Mouse (Mus musculus): ENCODE data around the gene Cyp3a41a. TPM values are rescaled to one million over a fixed set of nuclear protein-coding genes. Genes with fewer than 3 reads are reported as not detected.
"Not testable (repeated sequence)": the region's sequence is repeated elsewhere in the genome, so short reads cannot be mapped to it uniquely, and the experiment has no call there.

Gene Cyp3a41a
- total RNA-seq (2021) (not detected), polyA plus RNA-seq (2012; rRNA removed) (0.26 TPM in 1 of 2 replicates, not detected in the other)
- long read RNA-seq: 0 reads

DNA sequence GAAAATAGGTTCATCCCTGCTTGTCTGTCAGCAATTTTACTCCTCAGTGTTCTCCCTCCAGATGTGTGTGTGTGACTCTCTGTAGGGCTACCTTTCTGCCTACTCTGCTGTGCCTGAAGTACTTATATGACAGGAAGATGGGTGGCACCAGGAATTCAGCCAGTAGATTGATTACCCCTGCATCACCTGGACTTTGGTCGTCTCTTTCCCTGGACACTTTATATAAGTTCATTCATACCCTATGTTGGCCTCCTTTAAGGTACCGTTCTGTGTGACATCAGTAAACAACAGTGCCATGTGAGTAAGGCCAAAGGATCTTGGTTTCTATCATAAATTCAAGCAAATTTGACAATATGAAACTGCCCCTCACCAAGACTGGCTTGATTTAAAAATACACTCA lies at the start of gene Cyp3a41a:
Gene Cyp3a41a (minus strand): TSS at position 101 of the 400 bp plus-strand sequence.
- DNase-seq; H3K79me2 ChIP-seq (replicated peaks; ENCODE audit: control insufficient read depth, insufficient read depth, low read length); H3K9ac ChIP-seq (ENCODE audit: low read depth, low read length); H3K36me3 ChIP-seq (ENCODE audit: control insufficient read depth, insufficient read depth, low read length); H3K4me1 ChIP-seq (ENCODE audit: control insufficient read depth, insufficient read depth, low read length); H3K27me3 ChIP-seq (ENCODE audit: control insufficient read depth, insufficient read depth, low read length); H3K4me3 ChIP-seq; H3K27ac ChIP-seq; intact Hi-C loops (cut with DNase I): not testable (repeated sequence)
- WGBS: 42% methylated on average over 1 of the region's 2 CpGs

DNA sequence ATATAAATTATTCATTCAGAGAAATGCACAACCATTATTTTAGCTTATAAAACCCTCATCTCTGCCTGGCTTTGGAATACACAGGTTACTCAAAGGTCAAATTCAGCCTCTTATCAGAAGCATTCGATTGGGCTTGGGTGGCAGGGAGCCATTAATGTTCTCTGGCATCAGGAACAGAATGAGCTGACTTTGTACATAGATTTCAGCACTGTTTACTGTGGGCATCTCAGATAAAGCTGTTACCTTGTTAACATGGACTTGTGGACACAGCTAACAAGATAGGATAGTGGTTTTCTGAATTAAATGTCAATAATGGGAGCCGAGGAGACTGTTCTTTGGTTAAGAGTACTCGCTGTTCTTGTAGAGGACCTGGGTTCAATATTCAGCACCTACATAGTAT lies 17.6 kb upstream of the Cyp3a41a start:
- WGBS: 66% methylated on average over 3 of the region's 3 CpGs
- H3K9ac ChIP-seq (ENCODE audit: low read depth, low read length); H3K4me3 ChIP-seq; H3K4me1 ChIP-seq (ENCODE audit: control insufficient read depth, insufficient read depth, low read length); H3K27me3 ChIP-seq (ENCODE audit: control insufficient read depth, insufficient read depth, low read length); H3K36me3 ChIP-seq (ENCODE audit: control insufficient read depth, insufficient read depth, low read length); DNase-seq; H3K27ac ChIP-seq; intact Hi-C loops (cut with DNase I); H3K79me2 ChIP-seq (replicated peaks; ENCODE audit: control insufficient read depth, insufficient read depth, low read length): not testable (repeated sequence)

DNA sequence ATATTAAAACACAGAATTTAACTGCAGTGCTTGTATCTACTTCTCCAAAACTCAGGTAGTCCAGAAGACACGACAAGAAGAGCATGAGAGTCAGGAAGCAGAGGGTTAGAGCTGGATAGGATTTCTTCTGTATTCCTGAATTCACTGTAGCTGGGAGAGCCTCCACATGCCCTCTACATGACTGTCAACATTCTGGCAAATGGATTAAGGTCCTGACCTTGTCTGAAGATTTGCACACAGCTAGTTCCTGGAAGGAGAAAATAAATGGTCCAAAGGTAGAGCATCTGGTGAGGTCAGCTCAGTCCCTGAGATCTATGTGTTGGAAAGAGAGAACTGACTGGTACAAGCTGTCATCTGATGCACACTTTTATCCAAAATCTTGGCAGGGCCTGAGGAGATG lies 5.6 kb downstream of the Cyp3a41a start:
- 18% methylated on average over 1 of the region's 1 CpGs for WGBS
- H3K4me1 ChIP-seq (ENCODE audit: control insufficient read depth, insufficient read depth, low read length); H3K27ac ChIP-seq; intact Hi-C loops (cut with DNase I); DNase-seq; H3K9ac ChIP-seq (ENCODE audit: low read depth, low read length); H3K4me3 ChIP-seq; H3K36me3 ChIP-seq (ENCODE audit: control insufficient read depth, insufficient read depth, low read length); H3K27me3 ChIP-seq (ENCODE audit: control insufficient read depth, insufficient read depth, low read length); H3K79me2 ChIP-seq (replicated peaks; ENCODE audit: control insufficient read depth, insufficient read depth, low read length): not testable (repeated sequence)

DNA sequence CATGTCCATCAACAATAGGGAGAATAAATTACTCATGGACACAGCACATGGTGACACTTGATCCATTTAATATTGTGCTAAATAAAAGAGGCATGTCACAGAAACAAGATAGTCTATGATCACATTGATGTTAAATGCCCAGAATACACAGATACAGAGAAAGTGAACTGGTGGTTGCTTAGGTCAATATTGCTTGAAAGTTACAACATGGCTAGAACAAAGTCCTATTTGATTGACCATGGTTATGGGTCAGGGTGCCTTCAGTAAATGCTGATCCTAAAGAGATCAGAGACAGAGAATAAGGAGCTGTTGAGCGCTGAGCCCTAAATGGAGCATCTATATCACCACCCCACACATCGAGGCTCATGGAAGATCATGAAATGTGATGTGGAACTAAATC lies 12.6 kb downstream of the Cyp3a41a start:
- DNase-seq; H3K4me1 ChIP-seq (ENCODE audit: control insufficient read depth, insufficient read depth, low read length); H3K4me3 ChIP-seq; H3K79me2 ChIP-seq (replicated peaks; ENCODE audit: control insufficient read depth, insufficient read depth, low read length); H3K36me3 ChIP-seq (ENCODE audit: control insufficient read depth, insufficient read depth, low read length); intact Hi-C loops (cut with DNase I); H3K27me3 ChIP-seq (ENCODE audit: control insufficient read depth, insufficient read depth, low read length); H3K27ac ChIP-seq; H3K9ac ChIP-seq (ENCODE audit: low read depth, low read length): not testable (repeated sequence)
- WGBS: 65% methylated on average over 2 of the region's 2 CpGs

DNA sequence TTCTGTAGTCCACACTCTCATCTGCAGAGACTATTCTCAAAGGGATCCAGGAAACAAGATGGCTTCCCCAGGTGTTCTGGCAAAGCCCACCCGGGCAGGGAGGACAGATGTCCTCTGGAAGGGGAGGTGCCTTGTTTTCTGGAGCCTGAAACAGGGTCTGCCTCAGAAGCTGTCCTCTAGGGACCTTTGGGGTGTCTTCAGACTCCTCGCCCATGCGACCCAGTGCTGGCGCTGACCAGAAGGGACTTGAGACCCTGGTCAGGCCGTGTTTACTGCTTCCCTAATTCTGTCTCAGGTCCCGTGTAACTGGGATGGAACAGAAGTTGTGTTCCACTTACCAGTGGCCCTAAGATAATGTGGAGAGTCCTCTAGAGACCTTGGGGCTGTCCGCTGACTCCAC lies 57.9 kb downstream of the Cyp3a41a start:
- Histone ChIP-seq H3K27ac (no peak overlapping the region), H3K9ac (ENCODE audit: low read depth, low read length) (no peak overlapping the region), H3K27me3 (ENCODE audit: control insufficient read depth, insufficient read depth, low read length) (no peaks in the 10 kb centered on the region), H3K4me1 (ENCODE audit: control insufficient read depth, insufficient read depth, low read length) (no peaks in the 10 kb centered on the region), H3K4me3 (no peak overlapping the region), H3K79me2 (replicated peaks; ENCODE audit: control insufficient read depth, insufficient read depth, low read length) (no peaks in the 10 kb centered on the region), H3K36me3 (ENCODE audit: control insufficient read depth, insufficient read depth, low read length) (no peaks in the 10 kb centered on the region)
- intact Hi-C loops (cut with DNase I): no loop called here
- WGBS: 72% methylated on average over 7 of the region's 7 CpGs
- TF ChIP-seq CTCF (IDR thresholded peaks at IDR 0.05) (no peak), POLR2A (IDR thresholded peaks at IDR 0.05; ENCODE audit: insufficient read depth, low read depth, low read length) (no peak), EP300 (IDR thresholded peaks at IDR 0.05; ENCODE audit: insufficient read depth, low read depth, low read length) (no peak)
- no peak for DNase-seq

DNA sequence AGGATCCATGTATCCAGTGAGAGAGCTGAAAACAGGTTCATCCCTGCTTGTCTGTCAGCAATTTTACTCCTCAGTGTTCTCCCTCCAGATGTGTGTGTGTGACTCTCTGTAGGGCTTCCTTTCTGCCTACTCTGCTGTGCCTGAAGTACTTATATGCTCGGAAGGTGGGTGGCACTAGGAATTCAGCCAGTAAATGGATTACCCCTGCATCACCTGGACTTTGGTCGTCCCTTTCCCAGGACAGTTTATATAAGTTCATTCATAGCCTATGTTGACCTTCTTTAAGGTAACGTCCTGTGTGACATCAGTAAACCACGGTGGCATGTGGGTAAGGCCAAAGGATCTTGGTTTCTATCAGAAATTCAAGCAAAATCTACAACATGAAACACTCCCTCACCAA lies 72.2 kb downstream of the Cyp3a41a start:
- H3K27ac ChIP-seq: no peak overlapping the region
- H3K4me3 ChIP-seq: no peak overlapping the region
- H3K9ac ChIP-seq (ENCODE audit: low read depth, low read length): no peak overlapping the region
- no peak for TF ChIP-seq EP300 (IDR thresholded peaks at IDR 0.05; ENCODE audit: insufficient read depth, low read depth, low read length)
- no peaks in the 10 kb centered on the region for H3K79me2 ChIP-seq (replicated peaks; ENCODE audit: control insufficient read depth, insufficient read depth, low read length)
- intact Hi-C loops (cut with DNase I): no loop called here
- no peaks in the 10 kb centered on the region for H3K27me3 ChIP-seq (ENCODE audit: control insufficient read depth, insufficient read depth, low read length)
- no peaks in the 10 kb centered on the region for H3K4me1 ChIP-seq (ENCODE audit: control insufficient read depth, insufficient read depth, low read length)
- H3K36me3 ChIP-seq (ENCODE audit: control insufficient read depth, insufficient read depth, low read length): no peaks in the 10 kb centered on the region
- no peak for DNase-seq
- 58% methylated on average over 4 of the region's 4 CpGs for WGBS

Other genes with a start within 250 kb of the Cyp3a41a start
- gene Cyp3a41b, start 135.4 kb downstream of the Cyp3a41a start, total RNA-seq (2021): not detected
- gene Cyp3a41b, start 135.4 kb downstream of the Cyp3a41a start, polyA plus RNA-seq (2012; rRNA removed): not detected in 2 replicates
- not detected for gene Cyp3a44, start 85.7 kb upstream of the Cyp3a41a start, total RNA-seq (2021)
- gene Cyp3a44, start 85.7 kb upstream of the Cyp3a41a start, polyA plus RNA-seq (2012; rRNA removed): not detected in 2 replicates
- not detected for gene Cyp3a11, start 159.8 kb upstream of the Cyp3a41a start, total RNA-seq (2021)
- gene Cyp3a11, start 159.8 kb upstream of the Cyp3a41a start, polyA plus RNA-seq (2012; rRNA removed): 0.94 TPM in 1 of 2 replicates, not detected in the other

Data from heart, adult 2 months (tissue).